Mouse (Mus musculus) CD4-positive naive resting alpha-beta T cell, adult 76 days (primary cell): Measurements from ENCODE around the gene Gm266. TPM values are rescaled to one million over a fixed set of nuclear protein-coding genes. Genes with fewer than 3 reads are reported as not detected.

Source experiments
- total RNA-seq: library from RNA; stranded (reverse); gene quantifications from one replicate; pipeline ENCODE4 v1.2.4, GENCODE M21; 2023

Gene Gm266
- total RNA-seq, result not detected

DNA sequence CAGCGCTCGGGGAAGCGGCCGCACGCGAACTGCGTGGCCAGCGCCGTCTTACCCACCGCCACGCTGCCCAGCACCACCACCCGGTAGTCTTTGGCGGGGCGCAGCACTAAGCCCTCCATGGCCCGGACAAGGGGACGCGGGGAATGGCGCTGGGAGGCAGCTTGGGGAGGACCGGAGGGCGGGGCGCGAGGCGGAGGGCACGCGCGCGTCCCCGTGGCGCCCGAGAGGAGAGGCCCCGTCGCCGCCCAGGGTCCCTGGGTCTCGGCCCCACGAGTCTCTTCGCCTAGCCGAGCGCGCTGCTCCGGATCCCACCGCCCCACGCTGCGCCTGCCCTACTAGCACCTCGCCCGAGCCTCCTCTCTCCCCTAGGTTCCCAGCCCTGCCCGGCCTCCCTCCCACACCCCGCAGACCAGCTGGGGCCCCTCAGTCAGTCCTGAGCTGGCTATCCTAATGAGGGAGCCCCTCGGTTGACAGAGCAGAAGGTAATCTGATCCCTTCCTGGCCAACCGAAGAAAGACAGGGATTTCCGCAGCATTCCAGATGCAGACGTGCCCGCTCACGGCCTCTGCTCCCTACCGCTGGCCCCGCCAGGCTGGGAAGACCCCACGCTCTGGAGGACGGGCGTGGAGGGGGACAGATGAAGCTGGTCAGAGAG, at the start of gene Gm266:
Gene Gm266 (minus strand): TSS at position 172 of the 655 bp plus-strand sequence.

DNA sequence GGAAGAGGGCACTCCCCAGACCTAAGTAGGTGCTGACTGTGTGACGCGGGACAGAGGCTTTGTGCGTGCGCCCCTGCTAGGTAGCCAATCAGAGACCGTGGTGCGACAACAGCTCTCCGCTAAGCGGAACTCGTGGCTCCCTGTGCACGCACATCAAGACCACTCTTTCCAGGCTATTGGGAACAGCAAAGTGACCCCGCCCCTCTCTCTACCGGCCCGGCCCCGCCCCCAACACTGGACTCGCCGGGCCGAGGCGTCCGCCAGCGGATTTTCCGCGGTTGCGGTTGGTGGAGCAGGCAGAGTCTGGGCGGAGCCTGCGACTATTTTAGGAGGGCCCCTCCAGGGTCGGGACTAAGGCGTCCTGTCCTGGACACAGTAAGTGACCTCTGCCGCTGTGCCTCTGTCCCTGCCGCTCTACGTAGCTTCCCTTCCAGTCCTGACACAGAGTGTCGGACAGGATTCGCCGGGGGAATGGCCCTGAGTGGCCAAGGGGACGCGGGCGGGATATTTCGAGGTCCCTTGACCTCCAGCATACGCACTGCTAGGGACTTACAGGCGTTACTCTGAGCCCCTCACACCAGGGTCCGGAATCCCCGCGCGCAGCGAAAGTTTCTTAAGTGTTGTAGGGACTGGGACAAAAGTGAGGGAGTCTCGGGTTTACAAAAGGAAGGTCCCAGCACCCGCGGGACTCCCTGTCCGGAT, 43.2 kb downstream of the Gm266 start, which contains the start of gene Tnfaip2:
Gene Tnfaip2 (plus strand): TSS at position 161 of the 702 bp plus-strand sequence.

Other genes starting within 250 kb of the Gm266 start
- 2.7 TPM for gene Amn, start 214.7 kb downstream of the Gm266 start, total RNA-seq
- 4.0 TPM for gene Cdc42bpb, start 108.1 kb downstream of the Gm266 start, total RNA-seq
- gene Lbhd2, start 79.0 kb downstream of the Gm266 start, total RNA-seq, result not detected
- not detected for gene Exoc3l4, start 68.8 kb downstream of the Gm266 start, total RNA-seq
- gene Tnfaip2, start 43.4 kb downstream of the Gm266 start, total RNA-seq, result 3.2 TPM
- 792 TPM for gene Eif5, start 52.2 kb upstream of the Gm266 start, total RNA-seq
- gene Mark3, start 88.7 kb upstream of the Gm266 start, total RNA-seq, result 68.3 TPM
- 8.9 TPM for gene Ckb, start 186.5 kb upstream of the Gm266 start, total RNA-seq
- gene Trmt61a, start 192.3 kb upstream of the Gm266 start, total RNA-seq, result 16.2 TPM
- 32.0 TPM for gene Bag5, start 227.4 kb upstream of the Gm266 start, total RNA-seq
- gene Apopt1, start 227.4 kb upstream of the Gm266 start, total RNA-seq, result 26.0 TPM